Mouse (Mus musculus): Measurements from ENCODE around the gene Lsm14a. TPM values are rescaled to one million over a fixed set of nuclear protein-coding genes. Genes with fewer than 3 reads are reported as not detected.

Gene Lsm14a
- polyA plus RNA-seq, 1 experiment from 2014 or later, result 84.3 TPM

DNA sequence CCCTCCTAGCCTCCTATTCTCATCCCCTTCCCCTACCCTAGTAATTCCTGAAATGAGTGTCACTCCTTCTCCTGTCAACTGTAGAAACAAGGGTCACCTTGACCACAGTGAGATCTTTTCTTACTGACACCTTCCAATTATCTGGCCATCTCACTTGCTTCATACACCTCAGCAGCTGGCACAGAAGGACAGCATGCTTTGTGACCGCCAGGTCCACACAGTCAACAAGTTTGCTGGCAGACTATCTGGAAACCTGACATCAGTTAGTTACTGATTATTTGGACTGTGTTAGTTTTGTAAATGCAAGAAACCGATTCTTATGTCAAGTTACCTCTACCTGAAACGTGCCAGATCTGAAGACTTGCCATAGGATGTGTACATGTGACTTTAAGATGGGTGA is 97.0 kb downstream of the Lsm14a start:
- Histone ChIP-seq H3K9me3 (no peaks in the 10 kb centered on the region), H3K27me3 (ENCODE audit: insufficient read depth, poor library complexity, severe bottlenecking) (no peaks in the 10 kb centered on the region), H3K36me3 (peaks cover 7% of the 10 kb centered on the region; the same call in 1 of the 2 replicates), H3K27ac (no peak overlapping the region), H3K4me1 (peaks cover 14% of the 10 kb centered on the region), H3K4me3 (no peak overlapping the region)
- 85% methylated on average over 3 of the region's 3 CpGs for WGBS
- DNase-seq (ENCODE audit: low spot score), result no peak

Other genes with a start within 250 kb of the Lsm14a start
- 154 and 197 TPM in 2 replicates for gene Uba2, start 223.7 kb downstream of the Lsm14a start, polyA plus RNA-seq (2016; fragmentation: Nextera tagmentation; extraction: Ambion mirVana)
- gene Pdcd2l, start 196.7 kb downstream of the Lsm14a start, polyA plus RNA-seq (2016; fragmentation: Nextera tagmentation; extraction: Ambion mirVana), result 65.2 and 67.5 TPM in 2 replicates
- 650 and 828 TPM in 2 replicates for gene Gpi1, start 163.0 kb downstream of the Lsm14a start, polyA plus RNA-seq (2016; fragmentation: Nextera tagmentation; extraction: Ambion mirVana)
- 0.57 TPM in 1 of 2 replicates, not detected in the other for gene Gm6096, start 142.3 kb downstream of the Lsm14a start, polyA plus RNA-seq (2016; fragmentation: Nextera tagmentation; extraction: Ambion mirVana)
- gene 4931406P16Rik, start 79.8 kb downstream of the Lsm14a start, polyA plus RNA-seq (2016; fragmentation: Nextera tagmentation; extraction: Ambion mirVana), result 36.6 and 43.7 TPM in 2 replicates

All from heart, embryonic 10.5 days (tissue).